Mouse (Mus musculus) urinary bladder, postnatal 25 days (tissue): Measurements from ENCODE around the gene Gm5269.
A peak's percentile ranks its signal among the peaks of the same experiment; 100 is the strongest.

Source experiments
- DNase-seq: peaks from one replicate; pipeline ENCODE4 v3.0.0; 2022; ENCODE audit warnings: low spot score

Gm5269 gene

GRCm38 (mm10) chr1:45890173-45890572, at the start of gene Gm5269:
Gene Gm5269, minus strand, starts transcription at chr1:45890273.
- DNase-seq, result no peak

DNA sequence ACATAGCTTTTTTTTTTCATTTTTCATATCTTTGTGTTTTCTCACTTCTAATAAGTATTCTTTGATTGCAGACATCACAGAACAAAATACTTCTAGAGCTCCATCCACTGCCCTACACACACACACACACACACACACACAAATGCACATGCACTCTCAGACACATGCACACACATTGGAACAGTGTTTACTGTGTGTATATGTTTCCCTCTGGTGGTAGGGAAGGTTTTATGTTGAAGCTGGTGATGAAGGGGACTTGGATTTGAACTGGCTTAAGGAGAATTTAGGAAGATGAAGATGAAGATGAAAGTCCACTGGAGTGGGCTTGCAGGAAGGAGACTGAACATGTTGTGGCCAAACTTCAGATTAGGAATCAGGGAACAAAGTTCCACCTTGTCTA, 41.1 kb upstream of the Gm5269 start:
- no peak for DNase-seq

DNA sequence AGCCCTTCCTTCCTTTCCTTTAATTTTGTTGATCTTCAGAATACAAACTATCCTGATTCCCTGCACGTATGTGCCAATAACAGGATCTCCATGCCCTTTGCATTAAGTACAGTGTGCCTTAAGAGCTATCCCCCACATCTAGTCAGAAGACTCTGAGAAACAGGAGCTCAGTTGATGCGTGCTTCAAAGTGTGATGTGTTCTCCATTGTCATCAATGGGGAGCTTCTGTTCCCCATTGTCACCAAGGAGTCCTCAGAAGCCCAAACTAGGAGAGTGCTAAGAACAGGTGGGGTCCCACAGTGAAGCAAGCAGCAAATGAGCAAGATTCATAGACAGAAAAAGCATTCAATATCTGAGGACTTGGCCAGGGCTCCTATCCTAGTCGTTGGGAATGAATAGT, 36.8 kb upstream of the Gm5269 start:
- no peak for DNase-seq

- no peak for DNase-seq
Measured at GRCm38 (mm10) chr1:45926393-45926763, 36.3 kb upstream of the Gm5269 start, which contains the start of gene Slc40a1. Gene Slc40a1, minus strand, starts transcription at chr1:45926523.

- DNase-seq, result peak; percentile 71
Measured at GRCm38 (mm10) chr1:45925500-45926392, 35.7 kb upstream of the Gm5269 start.

- no peak for DNase-seq
Measured at GRCm38 (mm10) chr1:45925131-45925499, 35.0 kb upstream of the Gm5269 start.

GRCm38 (mm10) chr1:45924516-45924915, 34.4 kb upstream of the Gm5269 start:
- no peak for DNase-seq

DNA sequence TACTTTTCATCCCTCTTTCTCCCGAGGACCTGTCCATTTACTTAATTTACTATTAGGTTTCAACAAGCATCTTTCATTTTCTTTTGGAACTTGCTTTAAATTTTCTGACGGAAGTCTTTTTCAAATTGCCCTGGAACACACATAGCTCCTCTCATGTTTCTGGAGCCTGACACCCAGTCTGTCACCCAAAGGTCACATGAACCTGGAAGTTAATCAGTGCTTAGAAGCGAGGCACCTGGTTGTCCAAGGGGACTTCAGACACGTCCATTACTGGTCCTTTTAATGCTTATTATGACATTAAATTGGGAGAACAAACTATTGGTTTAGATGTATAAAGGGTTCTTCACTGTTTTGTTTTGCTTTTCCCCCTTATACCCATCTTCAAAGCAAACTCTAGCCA, 33.2 kb upstream of the Gm5269 start:
- no peak for DNase-seq

- DNase-seq, result no peak
Measured at GRCm38 (mm10) chr1:45920703-45921102, 30.6 kb upstream of the Gm5269 start.

- no peak for DNase-seq
Measured at GRCm38 (mm10) chr1:45919752-45920151, 29.7 kb upstream of the Gm5269 start.

DNA sequence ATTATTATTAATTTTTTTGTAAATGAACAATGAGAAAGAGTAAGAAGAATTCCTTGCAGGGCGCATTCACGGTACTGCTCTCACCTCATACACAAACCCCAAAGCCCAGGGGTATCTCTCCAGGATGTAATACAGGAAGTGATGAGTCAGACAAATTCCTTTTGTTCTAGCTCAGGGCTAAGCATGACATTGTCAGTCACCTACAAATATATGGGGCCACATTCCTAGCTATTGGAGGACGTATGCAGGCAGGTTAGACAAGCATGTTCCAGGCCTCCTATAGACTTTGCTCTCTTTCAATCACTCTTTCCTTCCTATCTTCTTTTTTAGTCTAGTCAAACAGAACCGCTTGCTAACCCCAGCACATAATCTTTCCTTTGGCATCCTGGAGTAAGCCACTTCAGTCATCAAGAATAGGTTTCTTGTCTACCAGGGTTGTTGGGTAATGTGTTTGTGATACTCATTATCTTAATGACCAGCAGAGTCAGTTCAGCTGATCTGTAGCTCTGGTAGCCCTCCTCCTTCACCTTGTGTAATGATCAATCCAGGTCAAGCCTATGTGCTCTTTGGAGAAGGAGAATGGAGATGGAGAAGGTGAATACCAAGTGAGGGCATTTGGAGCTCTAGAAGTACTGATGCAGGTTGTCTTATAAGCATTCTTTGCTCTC, 27.2 kb upstream of the Gm5269 start:
- no peak for DNase-seq

- no peak for DNase-seq
Measured at GRCm38 (mm10) chr1:45916174-45916573, 26.1 kb upstream of the Gm5269 start.

GRCm38 (mm10) chr1:45914236-45914635, 24.2 kb upstream of the Gm5269 start:
- DNase-seq, result no peak

DNA sequence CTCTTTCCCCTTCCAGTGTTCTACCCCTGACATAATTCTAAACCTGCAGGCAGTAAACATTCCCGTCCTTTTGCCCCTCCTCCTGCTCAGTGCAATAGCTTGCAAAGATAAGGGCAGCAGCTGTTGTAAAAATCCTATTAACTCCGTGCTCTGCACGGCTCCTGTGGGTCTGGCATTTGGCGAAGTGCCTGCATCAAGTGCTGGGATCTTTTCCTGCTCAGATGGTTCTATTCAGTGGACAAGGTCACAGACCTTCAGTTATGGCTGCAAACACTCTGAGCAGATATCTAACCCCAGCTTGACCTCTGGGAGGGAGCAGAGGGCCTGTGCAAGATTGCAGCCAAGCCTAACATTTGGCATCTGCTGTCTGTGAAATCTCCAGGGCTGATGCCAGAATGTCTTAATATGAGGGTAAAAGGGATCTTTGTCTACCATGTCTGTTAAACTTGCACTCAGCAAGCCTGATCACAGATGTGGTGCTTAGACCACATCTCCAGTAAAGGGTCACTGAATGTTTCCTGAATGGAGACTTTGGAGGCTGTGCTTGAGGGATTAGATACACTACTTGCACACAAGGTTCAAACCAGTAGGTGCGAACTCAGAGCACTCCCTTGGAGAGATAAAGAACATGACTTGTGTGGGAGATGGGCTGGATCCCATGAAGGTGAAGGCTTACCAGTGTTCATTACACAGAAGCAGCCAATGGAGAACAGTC, 15.2 kb upstream of the Gm5269 start:
- no peak for DNase-seq

DNA sequence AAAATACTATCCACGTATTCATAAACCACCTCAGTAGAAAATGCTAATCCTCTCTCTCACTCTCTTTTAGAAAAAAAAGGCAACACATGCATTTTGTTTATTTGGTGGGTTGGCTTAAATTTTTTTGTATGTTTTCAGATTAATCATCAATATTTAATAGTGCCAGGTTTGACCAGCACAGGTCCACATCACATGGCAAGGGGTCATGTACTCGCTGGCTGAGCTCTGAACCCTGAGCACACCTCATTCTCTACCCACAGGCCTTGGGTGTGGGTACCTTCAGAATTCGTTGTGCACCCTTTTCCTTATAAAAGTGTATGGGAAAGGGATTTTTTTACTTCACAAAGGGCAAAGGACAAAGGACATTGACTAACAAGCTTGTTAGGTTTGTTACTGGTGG, 14.1 kb upstream of the Gm5269 start:
- no peak for DNase-seq

DNA sequence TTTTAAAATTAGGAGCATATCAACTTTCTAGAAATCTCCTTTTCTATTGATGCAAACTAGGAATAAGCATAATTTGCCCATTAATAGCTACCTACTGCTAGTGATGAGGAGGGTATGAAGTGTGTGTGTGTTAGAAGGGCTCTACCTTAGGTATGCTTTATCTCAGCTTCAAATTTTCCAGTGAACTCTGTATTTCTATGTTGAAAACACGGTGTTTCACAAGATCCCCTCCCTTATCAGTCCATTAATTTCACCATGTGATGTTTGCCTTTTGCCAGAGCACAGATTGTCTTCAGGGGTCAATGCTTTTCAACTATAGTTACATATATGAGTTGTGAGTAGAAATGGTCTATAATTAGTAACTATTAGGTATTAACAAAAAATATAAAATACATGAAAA, 8.0 kb upstream of the Gm5269 start:
- DNase-seq, result no peak

GRCm38 (mm10) chr1:45894168-45894912, 4.3 kb upstream of the Gm5269 start:
- DNase-seq, result no peak

DNA sequence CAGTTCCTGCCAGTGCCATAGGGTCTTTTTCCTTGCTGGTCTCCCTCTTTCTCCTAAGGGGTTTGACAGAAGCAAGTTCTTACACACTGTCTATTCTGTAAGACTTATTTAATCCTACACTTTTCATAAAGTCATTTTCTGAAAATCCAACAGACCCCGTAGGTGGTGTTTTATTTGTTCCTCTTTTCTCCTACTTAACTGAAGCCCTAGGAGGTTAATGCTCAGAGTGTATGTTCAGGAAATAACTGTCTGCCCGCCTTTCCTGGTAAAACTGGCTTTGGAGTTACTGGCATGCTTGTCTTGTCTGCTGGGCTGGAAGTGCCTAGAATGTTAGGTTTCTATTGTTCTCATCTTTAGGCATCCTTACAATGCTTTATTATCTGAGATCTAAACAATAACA, 1.9 kb upstream of the Gm5269 start:
- no peak for DNase-seq

DNA sequence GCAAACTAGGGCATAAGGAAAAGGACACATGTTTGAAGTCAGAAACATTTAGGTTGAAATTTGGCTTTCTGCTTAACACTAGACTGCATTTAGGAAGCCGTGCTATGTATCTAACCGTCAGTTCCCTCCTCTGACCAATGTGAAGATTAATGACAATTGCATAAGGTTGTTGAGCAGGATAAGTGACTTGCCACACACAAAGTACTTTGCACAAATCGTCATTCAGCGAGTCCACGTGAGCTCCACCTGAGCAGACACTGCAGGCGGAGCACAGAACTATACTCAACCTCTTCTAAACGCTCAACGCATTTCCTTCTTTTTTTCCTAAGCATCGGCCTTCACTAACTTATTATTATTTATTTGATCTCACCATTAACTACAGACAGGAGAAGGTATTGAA, 3.3 kb downstream of the Gm5269 start:
- DNase-seq, result no peak

DNA sequence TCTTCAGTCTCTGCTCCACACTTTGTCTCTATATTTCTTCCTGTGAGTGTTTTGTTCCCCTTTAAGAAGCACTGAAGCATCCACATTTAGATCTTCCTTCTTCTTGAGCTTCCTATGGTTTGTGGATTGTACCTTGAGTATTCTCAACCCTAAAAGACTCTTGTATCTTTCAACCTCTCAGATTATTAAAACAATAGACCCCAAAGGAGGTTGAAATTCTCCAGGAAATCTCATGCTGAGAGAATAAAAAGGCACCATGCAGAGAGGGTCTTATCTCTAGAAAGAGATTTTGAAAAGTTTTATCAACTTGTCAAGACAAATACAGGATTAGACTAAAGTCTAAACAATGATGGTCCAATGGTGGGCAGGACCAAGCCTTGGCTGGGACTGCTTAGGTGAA, 6.7 kb downstream of the Gm5269 start:
- no peak for DNase-seq

GRCm38 (mm10) chr1:45882076-45882475, 8.0 kb downstream of the Gm5269 start:
- no peak for DNase-seq

DNA sequence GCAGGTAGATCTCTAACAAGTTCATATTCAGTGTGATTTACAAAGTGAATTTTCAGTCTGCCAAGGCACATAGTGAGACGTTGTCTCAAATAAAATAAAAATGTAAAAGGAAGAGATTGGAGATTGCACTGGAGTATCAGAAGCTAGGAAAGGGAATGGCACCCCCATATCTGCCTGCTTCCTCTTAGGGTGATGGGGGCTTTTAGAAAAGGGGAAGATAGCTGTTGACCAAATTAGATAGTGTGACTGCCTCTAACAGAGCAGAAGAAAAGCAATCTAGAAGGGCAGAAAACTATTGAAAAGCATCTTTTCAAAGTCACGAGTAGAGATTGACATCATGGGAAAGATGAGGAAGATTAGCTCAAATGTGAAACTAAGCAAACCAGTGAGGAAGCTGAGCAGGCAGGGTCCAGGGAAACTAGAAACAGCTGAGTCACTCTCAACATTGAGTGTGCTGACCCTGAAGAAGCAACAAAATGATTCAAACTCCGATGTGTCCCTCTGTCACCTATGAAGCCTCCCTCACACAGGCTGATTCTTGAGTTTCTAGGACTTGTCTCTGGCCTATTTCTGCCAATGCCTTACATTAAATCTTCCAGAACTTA, 8.7 kb downstream of the Gm5269 start:
- DNase-seq, result no peak
